Mouse (Mus musculus) heart, adult 2 months (tissue): ENCODE results near the gene Tmem63b. TPM values are rescaled to one million over a fixed set of nuclear protein-coding genes. Genes with fewer than 3 reads are reported as not detected.

ENCODE experiments used
- DNase-seq, 2 experiments: peaks; one replicate each; pipeline ENCODE4 v3.0.0; 2021
- H3K27ac ChIP-seq: fragments of 200-600 bp; 2 replicates; pipeline ENCODE4 v1.8.1; 2022
- H3K27me3 ChIP-seq: fragments of 200-500 bp; 2 replicates; pipeline ENCODE4 v1.6.1; 2012; ENCODE audit warnings: mild to moderate bottlenecking, low read length, inconsistent platforms, mixed read lengths; ENCODE audit not compliant: control insufficient read depth, insufficient read depth
- H3K36me3 ChIP-seq: fragments of 200-500 bp; 2 replicates; pipeline ENCODE4 v1.6.1; 2012; ENCODE audit warnings: low read length, inconsistent platforms; ENCODE audit not compliant: control insufficient read depth, insufficient read depth
- H3K4me1 ChIP-seq: fragments of 200-500 bp; 2 replicates; pipeline ENCODE4 v1.6.1; 2011; ENCODE audit warnings: low read length; ENCODE audit not compliant: control insufficient read depth, insufficient read depth
- H3K4me3 ChIP-seq: fragments of 200-600 bp; 2 replicates; pipeline ENCODE4 v1.8.1; 2022
- H3K79me2 ChIP-seq: fragments of 200-500 bp; replicated peaks from 2 replicates; pipeline ENCODE4 v1.6.1; 2012; ENCODE audit warnings: mild to moderate bottlenecking, inconsistent platforms, low read length, moderate library complexity, mixed read lengths; ENCODE audit not compliant: control insufficient read depth, insufficient read depth
- H3K9ac ChIP-seq: fragments of 200-500 bp; 2 replicates; pipeline ENCODE4 v1.6.1; 2012; ENCODE audit warnings: low read depth, mild to moderate bottlenecking, control low read depth, inconsistent platforms, low read length, mixed read lengths
- CTCF ChIP-seq: fragments of 200-600 bp; IDR thresholded peaks from 2 replicates; pipeline ENCODE4 v1.8.1; 2022; ENCODE audit warnings: antibody characterized with exemption, mild to moderate bottlenecking, moderate library complexity
- EP300 ChIP-seq: fragments of 200-500 bp; IDR thresholded peaks from 2 replicates; pipeline ENCODE4 v1.6.1; 2011; ENCODE audit warnings: low read depth, low read length, control low read depth; ENCODE audit not compliant: insufficient read depth
- POLR2A ChIP-seq: fragments of 200-500 bp; IDR thresholded peaks from 2 replicates; pipeline ENCODE4 v1.6.1; 2011; ENCODE audit warnings: mild to moderate bottlenecking, low read depth, low read length, control low read depth; ENCODE audit not compliant: insufficient read depth
- WGBS: fragments of 180-500 bp; shearing (Covaris S2); methylation state at CpG from one replicate; pipeline ENCODE4 v1.1.7; 2018; 5-methylcytosine and 5-hydroxymethylcytosine counted together
- intact Hi-C: fragments of 180-260 bp; cut with DNase I; formaldehyde crosslinking; loops from one replicate; pipeline ENCODE4 v1.15.1; 2025
- polyA plus RNA-seq: library from polyadenylated mRNA; depleted of rRNA; stranded (reverse); fragments of >200 nt; gene quantifications from 2 replicates; pipeline ENCODE4 v1.2.3, GENCODE M21; 2012
- total RNA-seq, 2 experiments: library from RNA; stranded (reverse); gene quantifications; 2 replicates each; pipeline ENCODE4 v1.2.3; 2021

The Tmem63b gene
- total and polyA plus RNA-seq, 3 experiments, result 81.8 to 122 (median 90.1) TPM

DNA sequence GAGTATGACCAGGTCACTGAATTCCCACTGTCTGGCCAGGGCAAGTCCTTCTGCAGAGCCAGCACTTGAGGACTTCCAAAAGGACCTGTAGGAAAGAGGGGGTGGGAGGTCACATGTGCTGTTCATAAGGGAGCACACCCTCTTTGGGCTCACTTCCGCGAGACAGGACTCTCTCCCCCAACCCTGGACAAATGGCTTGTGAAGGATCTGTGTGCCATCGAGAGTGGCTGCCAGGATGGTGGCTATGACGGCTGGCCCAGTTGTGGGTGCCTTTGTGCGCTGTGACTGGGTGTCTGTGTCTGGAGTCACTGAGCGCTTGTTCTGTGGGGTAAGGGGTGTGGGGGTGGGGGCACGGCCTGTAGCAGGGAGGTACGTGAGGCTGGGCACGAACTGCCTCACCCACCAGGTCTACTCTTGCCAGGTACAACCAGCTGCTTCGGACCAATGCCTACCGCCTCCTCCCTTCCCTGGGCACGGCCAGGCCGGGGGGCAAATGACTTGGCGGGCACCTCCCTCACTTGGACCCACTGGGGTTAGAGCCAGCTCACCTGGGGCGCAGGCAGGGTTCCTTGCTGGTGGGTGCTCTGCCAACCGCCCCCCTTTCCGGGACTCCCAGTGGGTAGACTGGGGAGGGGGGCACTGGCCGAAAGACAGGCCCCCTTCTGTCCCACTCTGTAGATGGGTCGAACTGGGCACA, 46.5 kb upstream of the Tmem63b start:
- Histone ChIP-seq H3K27ac (no peak overlapping the region; the same call in 1 of the 2 replicates), H3K9ac (no peak overlapping the region), H3K36me3 (no peaks in the 10 kb centered on the region), H3K4me1 (peaks cover 7% of the 10 kb centered on the region), H3K4me3 (peak overlapping the region; percentile 20; the same call in 1 of the 2 replicates), H3K79me2 (no peaks in the 10 kb centered on the region), H3K27me3 (no peaks in the 10 kb centered on the region)
- 77% methylated on average over 19 of the region's 19 CpGs for WGBS
- no peak for DNase-seq
- TF ChIP-seq EP300, result no peak
- no peak for TF ChIP-seq POLR2A
- TF ChIP-seq CTCF, result no peak
- intact Hi-C loops, result loop anchor here (5.0 to 10.0 kb wide), 2 partner anchors 432 to 564 kb away; partner anchors contain the start of genes Dlk2 and Gtpbp2

DNA sequence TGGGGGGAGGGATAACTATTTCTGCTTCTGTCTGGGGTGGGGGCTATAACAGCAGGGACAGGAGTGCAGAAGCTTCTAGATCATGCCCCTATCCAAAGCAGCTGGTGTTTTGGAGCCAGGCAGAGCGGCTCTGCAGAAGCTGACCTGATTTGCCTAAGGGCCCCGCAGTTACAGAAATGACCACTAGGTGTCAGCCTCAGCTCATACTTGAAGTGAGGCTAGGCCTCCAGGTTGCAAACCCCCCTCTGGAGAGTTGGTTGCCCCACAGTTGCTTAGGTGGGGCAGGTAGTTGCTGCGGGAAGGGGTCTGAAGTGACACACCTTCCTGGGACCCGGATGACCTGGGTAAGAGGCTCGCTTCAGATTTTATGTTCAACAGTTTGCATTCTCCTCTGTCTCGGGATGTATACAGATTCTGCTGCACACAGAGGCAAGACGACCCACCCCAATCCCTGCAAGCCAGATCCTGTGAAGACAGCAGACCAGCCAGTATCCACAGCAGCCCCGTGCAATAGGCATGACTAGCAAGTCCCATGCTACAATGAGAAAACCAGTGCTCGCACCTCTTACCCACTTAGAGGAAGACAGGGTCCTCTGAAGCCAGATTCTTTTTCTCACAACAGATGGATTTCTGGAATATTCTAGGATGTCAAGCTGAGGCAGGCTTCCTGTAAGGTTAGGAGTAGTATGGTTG, 44.6 kb upstream of the Tmem63b start:
- Histone ChIP-seq H3K9ac (no peak overlapping the region), H3K4me3 (no peak overlapping the region), H3K36me3 (no peaks in the 10 kb centered on the region), H3K27ac (no peak overlapping the region), H3K79me2 (no peaks in the 10 kb centered on the region), H3K27me3 (no peaks in the 10 kb centered on the region), H3K4me1 (peaks cover 7% of the 10 kb centered on the region)
- WGBS, result 28% methylated on average over 9 of the region's 9 CpGs
- DNase-seq, result peak; percentile 80 to 89
- intact Hi-C loops, result loop anchor here (1.0 to 10.0 kb wide), 4 partner anchors 301 to 566 kb away; partner anchors contain the start of genes Dlk2, Gtpbp2 and Vegfa
- TF ChIP-seq POLR2A (no peak), EP300 (peak; percentile 90; the same call in 1 of the 2 replicates)

DNA sequence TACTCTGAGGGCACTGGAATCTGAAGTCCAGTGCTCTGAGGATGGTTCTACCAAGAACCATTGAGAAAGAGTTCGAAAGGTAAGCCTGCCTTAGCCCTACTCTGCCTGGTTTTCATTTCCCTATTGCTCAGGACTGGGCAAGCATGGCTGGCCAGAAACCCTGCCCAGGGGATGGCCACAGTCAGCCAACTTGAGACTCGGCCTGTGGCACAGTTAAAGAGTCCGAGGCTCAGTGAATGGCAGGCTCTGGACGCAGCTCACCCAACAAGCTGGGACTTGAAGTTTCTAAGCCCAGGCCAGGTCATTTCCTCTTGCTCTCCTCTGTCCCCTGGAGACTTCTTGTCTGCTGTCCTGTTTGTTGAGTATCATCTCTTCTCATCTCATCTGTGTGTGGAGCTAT, 44.0 kb upstream of the Tmem63b start:
- intact Hi-C loops, result loop anchor here (1.0 to 10.0 kb wide), 4 partner anchors 302 to 567 kb away; partner anchors contain the start of genes Dlk2, Gtpbp2 and Vegfa
- no peak overlapping the region for H3K4me3 ChIP-seq
- H3K36me3 ChIP-seq, result no peaks in the 10 kb centered on the region
- H3K27ac ChIP-seq, result no peak overlapping the region
- no peak for DNase-seq
- no peak overlapping the region for H3K9ac ChIP-seq
- 89% methylated on average over 4 of the region's 4 CpGs for WGBS
- peaks cover 5% of the 10 kb centered on the region for H3K4me1 ChIP-seq
- no peaks in the 10 kb centered on the region for H3K27me3 ChIP-seq
- no peak for TF ChIP-seq POLR2A
- TF ChIP-seq EP300, result no peak
- TF ChIP-seq CTCF, result no peak
- H3K79me2 ChIP-seq, result no peaks in the 10 kb centered on the region

DNA sequence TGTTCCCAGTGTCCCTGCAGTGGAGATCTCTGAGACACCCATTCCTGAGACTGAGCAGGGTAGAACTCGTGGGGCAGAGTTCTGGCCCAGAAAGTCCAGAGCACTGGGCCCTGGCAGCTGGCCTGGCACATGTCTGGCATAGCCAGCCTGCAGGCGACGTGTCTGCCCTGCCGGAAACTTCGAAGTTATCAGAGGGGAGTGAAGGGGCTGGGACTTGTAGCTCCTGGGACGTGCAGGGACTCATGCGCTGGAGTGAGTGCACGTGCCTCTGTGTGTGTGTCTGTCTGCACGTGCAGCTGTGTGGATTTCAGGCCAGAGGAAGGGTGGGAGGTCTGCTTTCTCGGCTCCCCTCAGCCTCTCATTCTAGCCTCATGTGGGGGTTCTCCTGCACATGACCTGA, 42.7 kb upstream of the Tmem63b start:
- peaks cover 2% of the 10 kb centered on the region; the same call in 1 of the 2 replicates for H3K4me1 ChIP-seq
- DNase-seq, result peak; percentile 49 to 57
- WGBS, result 30% methylated on average over 10 of the region's 10 CpGs

DNA sequence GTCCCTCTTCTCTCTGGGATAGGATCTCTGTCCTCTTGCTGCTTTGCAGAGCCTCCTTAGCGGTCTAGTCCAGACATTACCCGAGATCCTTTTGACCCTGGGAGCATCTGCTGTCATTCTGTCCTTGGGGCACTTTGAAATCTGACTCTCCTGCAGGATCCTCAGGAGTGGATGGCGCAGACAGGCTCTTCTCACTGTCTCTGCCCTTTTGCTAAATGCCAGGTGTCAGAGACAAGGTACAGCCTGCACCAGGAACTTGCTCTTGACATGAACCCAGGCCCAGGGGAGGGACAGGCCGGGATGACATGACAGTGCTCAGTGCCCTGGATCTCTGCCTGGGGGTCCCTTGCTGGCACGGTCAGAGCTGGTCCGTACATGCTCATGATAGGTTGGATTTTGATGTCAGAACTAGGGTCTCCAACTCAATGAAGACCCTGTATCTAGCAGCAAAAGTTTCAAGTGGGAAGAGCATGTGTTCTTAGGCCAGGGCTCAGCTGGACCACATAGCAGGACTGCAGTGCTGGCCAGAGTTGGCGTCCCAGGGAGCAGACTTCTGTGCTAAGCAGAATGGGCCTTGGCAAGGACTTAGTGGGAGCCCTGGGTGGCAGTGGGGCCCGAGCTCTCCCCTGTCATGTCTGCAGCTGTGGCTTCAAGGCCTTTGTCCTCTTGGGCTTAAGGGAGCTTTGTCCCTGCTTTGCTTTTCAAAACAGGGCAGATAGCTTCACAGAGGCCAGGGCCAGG, 41.4 kb upstream of the Tmem63b start:
- no peak for TF ChIP-seq CTCF
- no peak for TF ChIP-seq EP300
- TF ChIP-seq POLR2A, result no peak
- H3K36me3 ChIP-seq, result no peaks in the 10 kb centered on the region
- no peak overlapping the region for H3K27ac ChIP-seq
- H3K4me3 ChIP-seq, result no peak overlapping the region
- H3K9ac ChIP-seq, result no peak overlapping the region
- DNase-seq, result no peak
- H3K27me3 ChIP-seq, result no peaks in the 10 kb centered on the region; the same call in 1 of the 2 replicates
- intact Hi-C loops, result no loop called here
- H3K79me2 ChIP-seq, result no peaks in the 10 kb centered on the region
- peaks cover 1% of the 10 kb centered on the region for H3K4me1 ChIP-seq
- WGBS, result 83% methylated on average over 8 of the region's 8 CpGs

More for the DNA sequence above, 42.7 kb upstream of the Tmem63b start:
- H3K27ac ChIP-seq, result no peak overlapping the region
- no peak overlapping the region for H3K9ac ChIP-seq
- H3K36me3 ChIP-seq, result no peaks in the 10 kb centered on the region
- no peaks in the 10 kb centered on the region for H3K79me2 ChIP-seq
- no peak for TF ChIP-seq POLR2A
- TF ChIP-seq EP300, result no peak
- TF ChIP-seq CTCF, result no peak
- H3K4me3 ChIP-seq, result no peak overlapping the region
- H3K27me3 ChIP-seq, result no peaks in the 10 kb centered on the region
- intact Hi-C loops, result no loop called here
